Mouse (Mus musculus): ENCODE measurements at regions not wholly inside any gene's neighbourhood (a gene's known extent, or its start where the extent isn't known, plus 50 kb on each side); places are given as distances from the start of the nearest gene placed in this dataset.

DNA sequence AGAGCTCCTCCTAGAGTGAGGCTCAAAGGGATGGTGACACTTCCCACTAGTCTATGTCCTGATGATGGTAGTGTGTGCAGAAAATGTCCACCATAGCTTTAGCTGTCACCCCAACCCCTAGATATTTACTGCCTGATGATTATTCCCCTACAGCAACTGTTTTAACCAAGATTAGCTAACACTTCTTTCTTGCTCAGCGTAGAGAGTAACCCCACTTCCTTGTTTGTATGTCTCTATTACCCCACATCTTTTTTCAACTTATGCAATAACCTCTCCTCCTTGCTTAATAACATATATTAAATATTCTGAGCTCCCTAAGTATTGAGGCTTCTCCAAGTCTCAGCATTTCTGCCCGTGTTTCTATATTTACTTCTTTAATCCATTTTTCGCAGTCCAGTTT is 404.2 kb upstream of the Cntn3 start:
- Histone ChIP-seq H3K9me3 (no peaks in the 10 kb centered on the region), H3K9ac (no peak overlapping the region), H3K27ac (replicated peaks) (no peak overlapping the region), H3K27me3 (no peaks in the 10 kb centered on the region), H3K4me1 (replicated peaks) (no peaks in the 10 kb centered on the region), H3K4me2 (no peak overlapping the region), H3K4me3 (no peak overlapping the region), H3K36me3 (no peaks in the 10 kb centered on the region)
- WGBS, result 94% methylated on average over 3 of the region's 3 CpGs
- ATAC-seq (ENCODE audit: low read depth), result no peak

DNA sequence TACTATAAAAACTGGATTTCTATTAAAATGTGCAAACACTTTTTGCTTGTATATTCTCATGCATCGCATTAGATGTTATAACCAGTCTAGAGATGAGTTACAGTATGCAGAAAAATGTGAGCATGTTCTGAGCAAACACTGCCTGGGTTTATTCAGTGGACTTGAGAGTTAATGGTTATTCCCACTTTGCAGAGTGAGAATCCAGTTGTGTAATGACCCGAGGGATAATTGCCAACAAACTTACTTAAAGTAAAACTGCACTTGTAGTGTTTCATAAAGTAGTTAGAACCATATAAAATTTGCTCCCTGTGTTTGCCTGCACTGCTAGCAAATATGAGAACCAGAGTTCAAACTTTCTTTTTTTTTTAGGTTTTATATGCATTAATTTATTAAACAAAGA is 450.4 kb upstream of the Cntn3 start:
- Histone ChIP-seq H3K4me1 (replicated peaks) (no peaks in the 10 kb centered on the region), H3K9ac (no peak overlapping the region), H3K9me3 (no peaks in the 10 kb centered on the region), H3K4me3 (no peak overlapping the region), H3K4me2 (no peak overlapping the region), H3K36me3 (no peaks in the 10 kb centered on the region), H3K27ac (replicated peaks) (no peak overlapping the region), H3K27me3 (no peaks in the 10 kb centered on the region)
- no peak for ATAC-seq (ENCODE audit: low read depth)
- 78% methylated on average over 2 of the region's 2 CpGs for WGBS

DNA sequence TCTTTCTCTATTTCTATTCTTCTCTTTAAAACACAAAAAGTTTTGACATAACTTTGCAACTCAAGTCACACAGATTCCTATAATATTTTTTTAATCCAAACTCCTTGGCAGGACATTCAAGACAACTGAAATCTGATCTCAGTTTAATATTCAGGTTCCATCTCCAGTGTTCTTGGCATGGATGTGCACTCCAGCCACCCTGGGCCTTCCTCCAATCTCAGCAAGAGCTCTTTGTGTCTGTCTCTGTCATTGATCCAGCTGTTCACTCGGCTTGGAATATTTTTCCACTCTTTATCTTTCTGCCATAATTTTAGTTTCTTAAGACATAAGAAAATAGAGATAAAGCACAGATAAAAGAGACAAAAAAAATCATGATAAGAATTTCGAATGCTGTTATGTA is 451.1 kb upstream of the Cntn3 start:
- Histone ChIP-seq H3K9ac (no peak overlapping the region), H3K27ac (replicated peaks) (no peak overlapping the region), H3K27me3 (no peaks in the 10 kb centered on the region), H3K4me1 (replicated peaks) (no peaks in the 10 kb centered on the region), H3K4me2 (no peak overlapping the region), H3K9me3 (no peaks in the 10 kb centered on the region), H3K4me3 (no peak overlapping the region), H3K36me3 (no peaks in the 10 kb centered on the region)
- 67% methylated on average over 2 of the region's 2 CpGs for WGBS
- ATAC-seq (ENCODE audit: low read depth), result no peak

DNA sequence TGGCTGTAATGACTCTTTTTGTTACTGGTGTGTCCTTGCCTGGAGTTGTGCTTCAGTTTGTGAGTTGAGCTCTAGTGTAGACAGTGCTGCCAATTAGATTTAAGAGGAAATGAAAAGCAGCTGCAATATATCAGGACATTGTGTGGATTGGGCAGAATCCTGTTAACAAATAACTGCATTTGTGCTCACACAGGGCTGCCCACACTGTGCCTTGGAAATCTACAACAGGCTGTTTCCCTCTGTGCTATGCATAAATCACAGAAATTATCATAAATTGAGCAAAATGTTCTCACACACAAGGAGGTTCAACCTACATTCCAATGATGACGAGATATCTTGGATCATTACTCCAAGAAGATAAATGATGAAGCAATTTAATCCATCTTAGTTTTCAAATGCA is 455.2 kb upstream of the Cntn3 start:
- WGBS, result 73% methylated on average over 1 of the region's 1 CpGs
- H3K4me2 ChIP-seq, result no peak overlapping the region
- H3K4me3 ChIP-seq, result no peak overlapping the region
- no peaks in the 10 kb centered on the region for H3K36me3 ChIP-seq
- H3K27me3 ChIP-seq, result no peaks in the 10 kb centered on the region
- H3K27ac ChIP-seq (replicated peaks), result no peak overlapping the region
- no peak for ATAC-seq (ENCODE audit: low read depth)
- no peaks in the 10 kb centered on the region for H3K9me3 ChIP-seq
- no peaks in the 10 kb centered on the region for H3K4me1 ChIP-seq (replicated peaks)
- no peak overlapping the region for H3K9ac ChIP-seq

DNA sequence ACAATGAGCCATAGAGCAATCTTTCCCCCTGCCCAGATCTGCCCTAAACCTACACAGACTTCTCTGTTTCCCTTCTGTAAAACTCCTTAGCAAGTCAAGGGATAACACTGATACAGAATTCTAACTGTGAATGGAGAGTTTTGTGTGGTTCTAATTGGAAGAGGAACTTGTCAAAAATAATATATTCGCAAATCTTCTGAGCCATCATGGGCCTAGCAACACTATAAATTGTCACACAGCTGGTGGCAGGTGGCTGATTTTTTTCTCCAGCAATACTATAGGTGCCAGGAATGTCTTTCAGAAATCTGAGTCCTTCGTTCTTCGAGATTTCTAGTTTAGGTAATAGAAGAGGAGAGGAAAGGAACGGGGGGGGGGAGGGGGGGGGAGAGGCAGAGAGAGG is 460.5 kb upstream of the Cntn3 start:
- no peaks in the 10 kb centered on the region for H3K9me3 ChIP-seq
- no peaks in the 10 kb centered on the region for H3K4me1 ChIP-seq (replicated peaks)
- WGBS, result 93% methylated on average over 1 of the region's 4 CpGs
- no peak for ATAC-seq (ENCODE audit: low read depth)
- no peak overlapping the region for H3K9ac ChIP-seq
- no peak overlapping the region for H3K4me2 ChIP-seq
- H3K4me3 ChIP-seq, result no peak overlapping the region
- H3K36me3 ChIP-seq, result no peaks in the 10 kb centered on the region
- H3K27me3 ChIP-seq, result no peaks in the 10 kb centered on the region
- H3K27ac ChIP-seq (replicated peaks), result no peak overlapping the region

DNA sequence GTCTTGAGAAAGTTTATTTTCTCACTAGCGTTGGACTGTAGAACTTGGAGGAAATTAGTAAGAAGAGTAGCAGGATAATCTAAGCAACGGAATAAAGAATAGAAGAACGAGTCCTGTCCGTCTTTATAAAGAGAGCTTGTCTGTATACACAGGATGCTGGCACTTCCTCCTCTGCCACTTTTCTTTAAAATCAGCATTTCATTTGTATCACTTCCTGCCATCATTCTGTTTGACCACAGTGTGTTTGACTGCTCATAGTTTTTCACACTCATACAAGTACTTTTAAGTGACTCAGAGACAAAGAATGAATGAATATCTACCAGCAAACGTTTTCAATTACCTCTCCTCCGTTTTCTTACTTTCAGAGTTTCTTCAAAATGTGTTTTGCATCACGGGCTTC is 461.0 kb upstream of the Cntn3 start:
- no peaks in the 10 kb centered on the region for H3K27me3 ChIP-seq
- no peak overlapping the region for H3K4me2 ChIP-seq
- no peaks in the 10 kb centered on the region for H3K9me3 ChIP-seq
- H3K27ac ChIP-seq (replicated peaks), result no peak overlapping the region
- H3K36me3 ChIP-seq, result no peaks in the 10 kb centered on the region
- no peak overlapping the region for H3K9ac ChIP-seq
- ATAC-seq (ENCODE audit: low read depth), result no peak
- WGBS, result 44% methylated on average over 7 of the region's 7 CpGs
- H3K4me1 ChIP-seq (replicated peaks), result no peaks in the 10 kb centered on the region
- H3K4me3 ChIP-seq, result no peak overlapping the region

DNA sequence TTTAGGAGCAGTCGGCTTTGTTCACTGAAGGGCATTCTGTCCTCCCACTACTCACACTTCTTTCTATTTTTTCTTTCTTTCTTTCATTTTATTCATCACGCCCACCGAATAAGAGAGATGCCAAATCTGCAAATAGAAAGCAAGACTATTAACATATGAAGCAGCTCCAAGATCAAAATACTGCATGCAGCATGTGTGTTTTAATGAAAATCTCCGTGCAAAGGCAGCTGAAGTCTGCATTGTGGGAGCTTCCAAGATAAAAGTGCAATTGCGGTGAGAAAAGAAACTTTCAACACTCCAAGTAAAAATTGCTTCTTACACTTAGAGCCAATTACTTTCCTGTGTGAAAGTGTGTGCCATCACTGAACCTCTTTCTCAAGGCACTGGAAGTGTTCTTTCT is 449.8 kb upstream of the Chl1 start:
- Histone ChIP-seq H3K4me2 (no peak overlapping the region), H3K27me3 (no peaks in the 10 kb centered on the region), H3K27ac (replicated peaks) (no peak overlapping the region), H3K9me3 (no peaks in the 10 kb centered on the region), H3K9ac (no peak overlapping the region), H3K4me1 (replicated peaks) (no peaks in the 10 kb centered on the region), H3K36me3 (no peaks in the 10 kb centered on the region), H3K4me3 (no peak overlapping the region)
- no peak for ATAC-seq (ENCODE audit: low read depth)
- WGBS, result 80% methylated on average over 5 of the region's 5 CpGs

DNA sequence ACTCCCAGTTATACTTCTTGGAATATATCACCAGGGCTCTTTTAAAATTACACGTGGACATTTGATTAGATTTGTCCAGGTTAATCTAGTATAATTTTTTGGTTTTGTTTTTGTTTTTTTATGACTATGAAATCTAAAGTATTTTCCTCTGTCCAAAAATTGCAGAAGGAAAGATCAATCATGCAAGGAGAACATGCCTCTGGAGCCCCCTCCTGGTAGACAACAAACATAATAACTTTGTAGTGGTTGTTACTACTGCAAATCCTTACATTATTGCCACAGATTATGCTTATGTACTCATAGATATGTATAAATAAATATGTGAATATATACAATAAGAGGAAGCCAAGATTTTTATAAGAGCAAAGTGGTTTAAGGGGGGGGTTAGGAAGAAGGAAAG is 404.2 kb upstream of the Chl1 start:
- H3K9ac ChIP-seq, result no peak overlapping the region
- H3K36me3 ChIP-seq, result no peaks in the 10 kb centered on the region
- no peak overlapping the region for H3K4me3 ChIP-seq
- no peak overlapping the region for H3K27ac ChIP-seq (replicated peaks)
- 45% methylated on average over 1 of the region's 1 CpGs for WGBS
- H3K4me2 ChIP-seq, result no peak overlapping the region
- no peaks in the 10 kb centered on the region for H3K4me1 ChIP-seq (replicated peaks)
- H3K27me3 ChIP-seq, result no peaks in the 10 kb centered on the region
- H3K9me3 ChIP-seq, result no peaks in the 10 kb centered on the region
- no peak for ATAC-seq (ENCODE audit: low read depth)

DNA sequence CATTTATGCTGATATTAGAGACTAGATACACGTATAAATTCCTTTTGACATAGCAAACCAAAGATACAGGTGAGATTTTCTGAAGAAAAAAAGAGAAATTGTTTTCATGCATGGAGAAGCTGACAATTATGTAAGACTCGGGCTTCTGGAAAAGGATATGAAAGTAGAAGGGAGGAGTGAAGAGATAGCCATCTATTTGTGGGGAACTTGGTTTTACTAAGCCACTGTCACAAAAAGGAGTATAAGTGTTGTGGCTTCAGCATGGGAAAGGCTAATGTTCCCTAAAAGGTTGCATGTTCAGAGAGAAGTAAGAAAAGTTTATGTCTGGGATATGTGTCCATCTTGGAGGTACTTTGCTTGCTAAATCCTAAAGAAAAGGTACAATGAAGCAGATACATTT is 390.8 kb upstream of the Chl1 start:
- WGBS, result 82% methylated on average over 2 of the region's 2 CpGs

DNA sequence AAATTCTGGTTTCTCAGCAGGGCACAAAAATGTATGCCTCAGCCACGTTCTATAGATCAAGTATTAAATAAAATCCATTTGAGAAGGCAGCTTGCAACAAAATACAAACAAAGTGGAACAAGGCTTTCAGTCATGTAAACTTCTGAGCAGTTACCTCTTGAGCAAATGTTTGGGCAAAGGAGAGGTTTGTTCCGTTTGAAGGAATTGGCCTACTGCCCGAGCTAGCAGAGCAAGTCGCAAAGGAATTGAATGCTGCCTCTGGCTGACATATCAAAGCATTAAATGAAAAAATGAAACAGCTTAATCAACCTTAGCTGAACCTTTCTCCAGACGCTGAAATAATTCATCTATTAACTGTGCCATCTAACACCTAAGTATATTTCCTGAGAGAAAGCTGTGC is 369.5 kb upstream of the Chl1 start:
- ATAC-seq (ENCODE audit: low read depth), result no peak
- Histone ChIP-seq H3K9me3 (no peaks in the 10 kb centered on the region), H3K27me3 (no peaks in the 10 kb centered on the region), H3K27ac (replicated peaks) (no peak overlapping the region), H3K9ac (no peak overlapping the region), H3K4me2 (no peak overlapping the region), H3K36me3 (no peaks in the 10 kb centered on the region), H3K4me1 (replicated peaks) (no peaks in the 10 kb centered on the region), H3K4me3 (no peak overlapping the region)
- 83% methylated on average over 5 of the region's 5 CpGs for WGBS

More for the DNA sequence above, 390.8 kb upstream of the Chl1 start:
- Histone ChIP-seq H3K4me1 (replicated peaks) (no peaks in the 10 kb centered on the region), H3K9ac (no peak overlapping the region), H3K27ac (replicated peaks) (no peak overlapping the region), H3K36me3 (no peaks in the 10 kb centered on the region), H3K4me3 (no peak overlapping the region), H3K9me3 (no peaks in the 10 kb centered on the region), H3K4me2 (no peak overlapping the region), H3K27me3 (no peaks in the 10 kb centered on the region)
- no peak for ATAC-seq (ENCODE audit: low read depth)

DNA sequence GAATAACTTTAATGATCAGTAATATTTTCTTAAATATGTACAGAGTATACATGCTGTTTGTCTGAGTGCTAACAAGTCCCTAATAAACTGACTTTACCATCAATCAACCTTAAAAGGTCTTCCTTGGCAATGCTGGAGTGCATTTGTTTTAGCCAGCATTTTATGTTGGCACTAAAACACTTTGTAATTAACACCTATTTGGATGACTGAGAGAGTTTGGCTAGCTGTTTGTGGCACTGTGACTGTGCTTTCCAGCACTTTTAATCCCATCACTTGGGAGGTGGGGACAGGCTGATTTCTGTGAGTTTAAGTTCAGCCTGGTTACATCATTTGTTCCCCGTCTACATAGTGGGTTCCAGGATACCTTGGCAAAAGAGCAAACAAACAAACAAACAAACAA is 332.5 kb upstream of the Chl1 start:
- WGBS, result 62% methylated on average over 1 of the region's 1 CpGs
- ATAC-seq (ENCODE audit: low read depth), result no peak
- Histone ChIP-seq H3K36me3 (no peaks in the 10 kb centered on the region), H3K4me3 (no peak overlapping the region), H3K9me3 (no peaks in the 10 kb centered on the region), H3K27ac (replicated peaks) (no peak overlapping the region), H3K27me3 (no peaks in the 10 kb centered on the region), H3K9ac (no peak overlapping the region), H3K4me2 (no peak overlapping the region), H3K4me1 (replicated peaks) (no peaks in the 10 kb centered on the region)

DNA sequence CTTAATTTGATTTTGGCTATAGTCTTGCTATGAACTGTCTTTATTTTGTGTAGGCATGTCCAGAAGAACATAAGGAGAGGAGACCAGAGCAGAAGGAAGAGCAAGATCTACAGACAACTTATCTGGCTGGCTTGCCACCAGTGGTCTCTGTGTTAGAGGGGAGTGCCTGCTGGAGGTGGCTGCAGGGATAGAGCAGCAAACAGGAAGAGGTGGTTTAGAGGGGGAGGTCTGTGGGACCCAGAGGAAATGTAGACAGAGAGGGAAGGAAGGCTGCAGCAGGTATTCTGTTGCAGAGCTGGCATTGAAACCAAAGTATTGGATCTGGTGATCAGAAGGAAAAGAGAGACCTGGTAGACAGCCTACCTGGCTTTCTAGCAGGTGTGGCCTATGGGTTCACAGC is 327.0 kb upstream of the Chl1 start:
- H3K4me3 ChIP-seq, result no peak overlapping the region
- H3K9me3 ChIP-seq, result no peaks in the 10 kb centered on the region
- no peak overlapping the region for H3K4me2 ChIP-seq
- H3K36me3 ChIP-seq, result no peaks in the 10 kb centered on the region
- no peak overlapping the region for H3K27ac ChIP-seq (replicated peaks)
- no peaks in the 10 kb centered on the region for H3K4me1 ChIP-seq (replicated peaks)
- no peak for ATAC-seq (ENCODE audit: low read depth)
- no peak overlapping the region for H3K9ac ChIP-seq
- no peaks in the 10 kb centered on the region for H3K27me3 ChIP-seq

DNA sequence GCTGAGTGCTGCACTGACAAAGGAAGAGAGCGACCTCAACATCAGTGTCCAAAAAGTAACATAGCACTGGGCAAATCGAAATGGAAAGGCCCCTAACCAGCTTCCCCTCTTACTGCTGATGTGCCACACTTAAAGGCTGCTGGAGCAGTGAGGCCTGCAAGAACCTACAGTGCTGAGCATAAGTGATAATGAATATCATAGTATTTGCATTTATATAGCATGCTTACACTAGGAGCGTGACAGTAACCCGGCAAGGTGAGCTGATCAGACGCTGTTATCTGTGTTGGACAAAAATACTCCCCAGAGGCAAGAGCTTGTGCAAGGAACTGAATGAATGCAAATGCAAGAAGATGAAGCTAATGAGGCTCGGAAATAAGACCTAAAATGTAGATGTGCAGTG is 313.5 kb upstream of the Chl1 start:
- no peak overlapping the region for H3K4me3 ChIP-seq
- peak overlapping the region; percentile 59 for H3K27ac ChIP-seq (replicated peaks)
- no peak overlapping the region for H3K9ac ChIP-seq
- no peaks in the 10 kb centered on the region for H3K27me3 ChIP-seq
- ATAC-seq (ENCODE audit: low read depth), result peak; percentile 78
- no peaks in the 10 kb centered on the region for H3K9me3 ChIP-seq
- H3K4me1 ChIP-seq (replicated peaks), result peaks cover 10% of the 10 kb centered on the region; the same call in 1 of the 2 replicates
- 57% methylated on average over 6 of the region's 6 CpGs for WGBS
- H3K36me3 ChIP-seq, result no peaks in the 10 kb centered on the region
- H3K4me2 ChIP-seq, result no peak overlapping the region

DNA sequence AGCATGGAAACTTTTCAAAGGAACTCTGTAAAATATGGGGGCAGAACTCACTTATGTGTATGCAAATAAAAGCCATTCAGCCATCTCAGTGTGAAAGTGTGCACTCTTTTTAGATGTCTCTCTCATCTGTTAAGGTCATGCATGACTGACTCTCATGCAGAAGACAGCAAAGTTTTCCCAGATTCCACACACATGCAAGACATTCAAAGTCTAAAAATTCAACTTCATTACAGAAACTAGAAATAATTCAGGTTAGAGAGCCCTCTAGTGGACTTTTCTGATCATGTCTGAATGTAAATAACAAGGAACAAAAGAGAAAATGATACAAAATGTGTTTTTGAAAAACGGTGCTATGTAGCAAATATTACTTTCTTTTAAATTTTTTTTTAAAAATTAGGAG is 308.8 kb upstream of the Chl1 start:
- Histone ChIP-seq H3K36me3 (no peaks in the 10 kb centered on the region), H3K4me3 (no peak overlapping the region), H3K4me2 (no peak overlapping the region), H3K27ac (replicated peaks) (no peak overlapping the region), H3K9ac (no peak overlapping the region), H3K27me3 (no peaks in the 10 kb centered on the region), H3K9me3 (no peaks in the 10 kb centered on the region), H3K4me1 (replicated peaks) (peaks cover 9% of the 10 kb centered on the region; the same call in 1 of the 2 replicates)
- ATAC-seq (ENCODE audit: low read depth), result no peak
- WGBS, result 10% methylated on average over 1 of the region's 1 CpGs
